Mouse (Mus musculus): ENCODE measurements around the gene Trim16. TPM values are rescaled to one million over a fixed set of nuclear protein-coding genes. Genes with fewer than 3 reads are reported as not detected.

Trim16 gene
- 14.3 and 16.5 TPM in 2 replicates for polyA plus RNA-seq (2014; fragmentation: Nextera tagmentation; extraction: Ambion mirVana)

GRCm38 (mm10) chr11:62820059-62820541, at the start of gene Trim16:
Trim16 (plus strand) TSS chr11:62820231.
- peak; percentile 94 for DNase-seq (ENCODE audit: low spot score)
- ATAC-seq (ENCODE audit: low read depth), result peak; percentile 92
- no peaks in the 10 kb centered on the region for H3K9me3 ChIP-seq (ENCODE audit: control insufficient read depth, low read length)
- H3K9ac ChIP-seq (ENCODE audit: low read depth, low read length), result peak within 1 kb of the TSS; percentile 67
- H3K4me3 ChIP-seq (ENCODE audit: low read depth, low read length), result peak within 1 kb of the TSS; percentile 56
- H3K27me3 ChIP-seq (replicated peaks; ENCODE audit: control insufficient read depth, insufficient read depth, low read length), result no peaks in the 10 kb centered on the region
- 1% methylated on average over 15 of the region's 15 CpGs for WGBS
- H3K27ac ChIP-seq (replicated peaks; ENCODE audit: low read depth, low read length), result peak within 1 kb of the TSS; percentile 79
- peaks cover 28% of the 10 kb centered on the region; the same call in 1 of the 2 replicates for H3K4me1 ChIP-seq (ENCODE audit: control insufficient read depth, insufficient read depth, low read length)
- H3K36me3 ChIP-seq (ENCODE audit: control insufficient read depth, insufficient read depth, low read length), result peaks cover 10% of the 10 kb centered on the region; the same call in 1 of the 2 replicates
- peak within 1 kb of the TSS; percentile 81 for H3K4me2 ChIP-seq (ENCODE audit: low read depth, low read length)

GRCm38 (mm10) chr11:62776510-62776909, 43.5 kb upstream of the Trim16 start:
- Histone ChIP-seq H3K9ac (ENCODE audit: low read depth, low read length) (no peak overlapping the region), H3K27ac (replicated peaks; ENCODE audit: low read depth, low read length) (no peak overlapping the region), H3K4me1 (ENCODE audit: control insufficient read depth, insufficient read depth, low read length) (no peaks in the 10 kb centered on the region), H3K4me3 (ENCODE audit: low read depth, low read length) (no peak overlapping the region), H3K36me3 (ENCODE audit: control insufficient read depth, insufficient read depth, low read length) (peaks cover 60% of the 10 kb centered on the region), H3K9me3 (ENCODE audit: control insufficient read depth, low read length) (peaks cover 79% of the 10 kb centered on the region), H3K27me3 (replicated peaks; ENCODE audit: control insufficient read depth, insufficient read depth, low read length) (no peaks in the 10 kb centered on the region), H3K4me2 (ENCODE audit: low read depth, low read length) (no peak overlapping the region)
- ATAC-seq (ENCODE audit: low read depth) (no peak), DNase-seq (ENCODE audit: low spot score) (no peak)
- 96% methylated on average over 7 of the region's 7 CpGs for WGBS

- WGBS, result 5% methylated on average over 30 of the region's 34 CpGs
- Histone ChIP-seq H3K9me3 (ENCODE audit: control insufficient read depth, low read length) (peaks cover 13% of the 10 kb centered on the region), H3K4me1 (ENCODE audit: control insufficient read depth, insufficient read depth, low read length) (peaks cover 7% of the 10 kb centered on the region), H3K36me3 (ENCODE audit: control insufficient read depth, insufficient read depth, low read length) (peaks cover 36% of the 10 kb centered on the region), H3K27me3 (replicated peaks; ENCODE audit: control insufficient read depth, insufficient read depth, low read length) (no peaks in the 10 kb centered on the region), H3K27ac (replicated peaks; ENCODE audit: low read depth, low read length) (peak within 1 kb of the TSS; percentile 67; the same call in 1 of the 2 replicates), H3K9ac (ENCODE audit: low read depth, low read length) (peak within 1 kb of the TSS; percentile 82), H3K4me2 (ENCODE audit: low read depth, low read length) (peak within 1 kb of the TSS; percentile 65), H3K4me3 (ENCODE audit: low read depth, low read length) (peak within 1 kb of the TSS; percentile 67)
- ATAC-seq (ENCODE audit: low read depth), result peak; percentile 98
- DNase-seq (ENCODE audit: low spot score), result peak; percentile 98
Measured at GRCm38 (mm10) chr11:62788935-62789616, 31.0 kb upstream of the Trim16 start, which contains the start of gene Zfp286. Zfp286 (minus strand) TSS chr11:62789462.

- 57% methylated on average over 3 of the region's 3 CpGs for WGBS
- Histone ChIP-seq H3K4me1 (ENCODE audit: control insufficient read depth, insufficient read depth, low read length) (peaks cover 7% of the 10 kb centered on the region), H3K27me3 (replicated peaks; ENCODE audit: control insufficient read depth, insufficient read depth, low read length) (no peaks in the 10 kb centered on the region), H3K4me2 (ENCODE audit: low read depth, low read length) (peak overlapping the region; percentile 65), H3K9ac (ENCODE audit: low read depth, low read length) (peak overlapping the region; percentile 82), H3K36me3 (ENCODE audit: control insufficient read depth, insufficient read depth, low read length) (peaks cover 31% of the 10 kb centered on the region), H3K27ac (replicated peaks; ENCODE audit: low read depth, low read length) (peak overlapping the region; percentile 16; the same call in 1 of the 2 replicates), H3K9me3 (ENCODE audit: control insufficient read depth, low read length) (peaks cover 8% of the 10 kb centered on the region; the same call in 1 of the 2 replicates), H3K4me3 (ENCODE audit: low read depth, low read length) (peak overlapping the region; percentile 67)
- ATAC-seq (ENCODE audit: low read depth) (0 out of 2 replicates have a peak, but pooled peaks have one; percentile 2), DNase-seq (ENCODE audit: low spot score) (no peak)
Measured at GRCm38 (mm10) chr11:62789617-62789936, 30.5 kb upstream of the Trim16 start.

- ATAC-seq (ENCODE audit: low read depth) (no peak), DNase-seq (ENCODE audit: low spot score) (peak; percentile 15)
- Histone ChIP-seq H3K9me3 (ENCODE audit: control insufficient read depth, low read length) (peaks cover 2% of the 10 kb centered on the region), H3K36me3 (ENCODE audit: control insufficient read depth, insufficient read depth, low read length) (no peaks in the 10 kb centered on the region), H3K4me1 (ENCODE audit: control insufficient read depth, insufficient read depth, low read length) (no peaks in the 10 kb centered on the region), H3K4me2 (ENCODE audit: low read depth, low read length) (no peak overlapping the region), H3K9ac (ENCODE audit: low read depth, low read length) (no peak overlapping the region), H3K27ac (replicated peaks; ENCODE audit: low read depth, low read length) (no peak overlapping the region), H3K27me3 (replicated peaks; ENCODE audit: control insufficient read depth, insufficient read depth, low read length) (no peaks in the 10 kb centered on the region), H3K4me3 (ENCODE audit: low read depth, low read length) (no peak overlapping the region)
- 49% methylated on average over 13 of the region's 13 CpGs for WGBS
Measured at GRCm38 (mm10) chr11:62804119-62804518, 15.9 kb upstream of the Trim16 start.

- no peaks in the 10 kb centered on the region for H3K36me3 ChIP-seq (ENCODE audit: control insufficient read depth, insufficient read depth, low read length)
- ATAC-seq (ENCODE audit: low read depth) (no peak), DNase-seq (ENCODE audit: low spot score) (no peak)
- H3K4me2 ChIP-seq (ENCODE audit: low read depth, low read length), result no peak overlapping the region
- H3K27me3 ChIP-seq (replicated peaks; ENCODE audit: control insufficient read depth, insufficient read depth, low read length), result no peaks in the 10 kb centered on the region
- no peak overlapping the region for H3K27ac ChIP-seq (replicated peaks; ENCODE audit: low read depth, low read length)
- H3K4me3 ChIP-seq (ENCODE audit: low read depth, low read length), result no peak overlapping the region
- H3K9me3 ChIP-seq (ENCODE audit: control insufficient read depth, low read length), result no peaks in the 10 kb centered on the region
- no peak overlapping the region for H3K9ac ChIP-seq (ENCODE audit: low read depth, low read length)
- no peaks in the 10 kb centered on the region for H3K4me1 ChIP-seq (ENCODE audit: control insufficient read depth, insufficient read depth, low read length)
- 83% methylated on average over 2 of the region's 2 CpGs for WGBS
Measured at GRCm38 (mm10) chr11:62807965-62808364, 12.1 kb upstream of the Trim16 start.

- Histone ChIP-seq H3K9ac (ENCODE audit: low read depth, low read length) (no peak overlapping the region), H3K4me2 (ENCODE audit: low read depth, low read length) (no peak overlapping the region), H3K4me1 (ENCODE audit: control insufficient read depth, insufficient read depth, low read length) (no peaks in the 10 kb centered on the region), H3K36me3 (ENCODE audit: control insufficient read depth, insufficient read depth, low read length) (no peaks in the 10 kb centered on the region), H3K9me3 (ENCODE audit: control insufficient read depth, low read length) (no peaks in the 10 kb centered on the region), H3K4me3 (ENCODE audit: low read depth, low read length) (no peak overlapping the region), H3K27ac (replicated peaks; ENCODE audit: low read depth, low read length) (no peak overlapping the region), H3K27me3 (replicated peaks; ENCODE audit: control insufficient read depth, insufficient read depth, low read length) (no peaks in the 10 kb centered on the region)
- DNase-seq (ENCODE audit: low spot score) (peak; percentile 10), ATAC-seq (ENCODE audit: low read depth) (no peak)
- 75% methylated on average over 4 of the region's 4 CpGs for WGBS
Measured at GRCm38 (mm10) chr11:62809201-62809600, 10.8 kb upstream of the Trim16 start.

GRCm38 (mm10) chr11:62812268-62812667, 7.8 kb upstream of the Trim16 start:
- 83% methylated on average over 6 of the region's 6 CpGs for WGBS
- H3K9me3 ChIP-seq (ENCODE audit: control insufficient read depth, low read length), result no peaks in the 10 kb centered on the region
- no peak overlapping the region for H3K27ac ChIP-seq (replicated peaks; ENCODE audit: low read depth, low read length)
- DNase-seq (ENCODE audit: low spot score) (no peak), ATAC-seq (ENCODE audit: low read depth) (no peak)
- H3K4me3 ChIP-seq (ENCODE audit: low read depth, low read length), result no peak overlapping the region
- no peaks in the 10 kb centered on the region for H3K27me3 ChIP-seq (replicated peaks; ENCODE audit: control insufficient read depth, insufficient read depth, low read length)
- H3K4me2 ChIP-seq (ENCODE audit: low read depth, low read length), result no peak overlapping the region
- H3K4me1 ChIP-seq (ENCODE audit: control insufficient read depth, insufficient read depth, low read length), result no peaks in the 10 kb centered on the region
- H3K9ac ChIP-seq (ENCODE audit: low read depth, low read length), result no peak overlapping the region
- H3K36me3 ChIP-seq (ENCODE audit: control insufficient read depth, insufficient read depth, low read length), result no peaks in the 10 kb centered on the region

- no peak for DNase-seq (ENCODE audit: low spot score)
- no peak for ATAC-seq (ENCODE audit: low read depth)
- 35% methylated on average over 1 of the region's 1 CpGs for WGBS
- Histone ChIP-seq H3K9me3 (ENCODE audit: control insufficient read depth, low read length) (no peaks in the 10 kb centered on the region), H3K4me2 (ENCODE audit: low read depth, low read length) (no peak overlapping the region), H3K9ac (ENCODE audit: low read depth, low read length) (no peak overlapping the region), H3K27me3 (replicated peaks; ENCODE audit: control insufficient read depth, insufficient read depth, low read length) (no peaks in the 10 kb centered on the region), H3K4me1 (ENCODE audit: control insufficient read depth, insufficient read depth, low read length) (peaks cover 7% of the 10 kb centered on the region; the same call in 1 of the 2 replicates), H3K4me3 (ENCODE audit: low read depth, low read length) (no peak overlapping the region), H3K27ac (replicated peaks; ENCODE audit: low read depth, low read length) (no peak overlapping the region), H3K36me3 (ENCODE audit: control insufficient read depth, insufficient read depth, low read length) (no peaks in the 10 kb centered on the region)
Measured at GRCm38 (mm10) chr11:62813497-62813896, 6.5 kb upstream of the Trim16 start.
